Mouse (Mus musculus): ENCODE results near the gene Taar9. TPM values are rescaled to one million over a fixed set of nuclear protein-coding genes. Genes with fewer than 3 reads are reported as not detected.

Gene Taar9
- total and polyA plus RNA-seq, 2 experiments from 2014 or later: not detected

DNA sequence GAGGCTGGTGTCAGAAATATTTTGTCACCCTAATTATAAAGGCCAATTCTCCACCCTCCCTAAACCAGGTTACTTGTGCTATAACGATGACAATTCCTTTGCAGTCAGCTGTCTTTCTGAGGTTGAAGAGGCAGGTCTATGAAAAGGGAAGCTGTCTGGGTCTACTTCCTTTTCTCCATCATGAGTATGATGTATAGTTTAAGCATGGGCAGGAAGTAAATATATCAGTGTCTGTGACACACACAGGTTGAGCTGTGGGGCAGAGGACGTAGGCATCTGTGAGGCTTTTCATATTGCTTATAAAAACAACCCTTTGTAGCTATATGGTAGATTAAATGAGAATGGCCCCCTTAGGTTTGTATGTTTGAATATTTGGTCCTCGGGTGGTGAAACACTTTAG is 50.3 kb downstream of the Taar9 start:
- WGBS: 78% methylated on average over 3 of the region's 3 CpGs
- no peaks in the 10 kb centered on the region for H3K9me3 ChIP-seq (replicated peaks; ENCODE audit: control insufficient read depth, low read length)
- ATAC-seq (ENCODE audit: insufficient read depth, low read depth) (no peak), DNase-seq (ENCODE audit: low spot score) (no peak)
- H3K27me3 ChIP-seq (ENCODE audit: control insufficient read depth, insufficient read depth, low read length): no peaks in the 10 kb centered on the region
- no peak overlapping the region for H3K27ac ChIP-seq (ENCODE audit: low read depth)
- H3K4me1 ChIP-seq (ENCODE audit: control insufficient read depth, insufficient read depth): no peaks in the 10 kb centered on the region
- no peaks in the 10 kb centered on the region for H3K36me3 ChIP-seq (replicated peaks; ENCODE audit: control insufficient read depth, insufficient read depth, low read length)
- H3K4me2 ChIP-seq (ENCODE audit: low read depth, low read length): no peak overlapping the region
- no peak overlapping the region for H3K9ac ChIP-seq (replicated peaks; ENCODE audit: low read depth, low read length)
- H3K4me3 ChIP-seq (ENCODE audit: low read depth, low read length): no peak overlapping the region
- TF ChIP-seq EP300 (IDR thresholded peaks at IDR 0.05; ENCODE audit: low read depth): no peak
- no peak for TF ChIP-seq CTCF (IDR thresholded peaks at IDR 0.05; ENCODE audit: low read depth)

Other genes starting within 250 kb of the Taar9 start
- gene Vnn1, start 214.8 kb downstream of the Taar9 start, total RNA-seq (2014; rRNA removed; ENCODE audit: low replicate concordance): 3.4 and 7.3 TPM in 2 replicates
- 0.68 and 0.74 TPM in 2 replicates for gene Vnn1, start 214.8 kb downstream of the Taar9 start, polyA plus RNA-seq (2015; fragmentation: Nextera tagmentation; extraction: Ambion mirVana)
- gene Taar1, start 189.2 kb downstream of the Taar9 start, total RNA-seq (2014; rRNA removed; ENCODE audit: low replicate concordance): not detected in 2 replicates
- gene Taar1, start 189.2 kb downstream of the Taar9 start, polyA plus RNA-seq (2015; fragmentation: Nextera tagmentation; extraction: Ambion mirVana): not detected in 2 replicates
- not detected in 2 replicates for gene Taar2, start 171.0 kb downstream of the Taar9 start, total RNA-seq (2014; rRNA removed; ENCODE audit: low replicate concordance)
- not detected in 2 replicates for gene Taar2, start 171.0 kb downstream of the Taar9 start, polyA plus RNA-seq (2015; fragmentation: Nextera tagmentation; extraction: Ambion mirVana)
- gene Taar3, start 160.0 kb downstream of the Taar9 start, total RNA-seq (2014; rRNA removed; ENCODE audit: low replicate concordance): not detected in 2 replicates
- gene Taar3, start 160.0 kb downstream of the Taar9 start, polyA plus RNA-seq (2015; fragmentation: Nextera tagmentation; extraction: Ambion mirVana): not detected in 2 replicates
- gene Taar4, start 149.0 kb downstream of the Taar9 start, total RNA-seq (2014; rRNA removed; ENCODE audit: low replicate concordance): not detected in 2 replicates
- not detected in 2 replicates for gene Taar4, start 149.0 kb downstream of the Taar9 start, polyA plus RNA-seq (2015; fragmentation: Nextera tagmentation; extraction: Ambion mirVana)
- gene Taar5, start 138.8 kb downstream of the Taar9 start, total RNA-seq (2014; rRNA removed; ENCODE audit: low replicate concordance): not detected in 2 replicates
- gene Taar5, start 138.8 kb downstream of the Taar9 start, polyA plus RNA-seq (2015; fragmentation: Nextera tagmentation; extraction: Ambion mirVana): not detected in 2 replicates
- gene Taar6, start 123.9 kb downstream of the Taar9 start, total RNA-seq (2014; rRNA removed; ENCODE audit: low replicate concordance): not detected in 2 replicates
- gene Taar6, start 123.9 kb downstream of the Taar9 start, polyA plus RNA-seq (2015; fragmentation: Nextera tagmentation; extraction: Ambion mirVana): not detected in 2 replicates
- not detected in 2 replicates for gene Taar7a, start 116.1 kb downstream of the Taar9 start, total RNA-seq (2014; rRNA removed; ENCODE audit: low replicate concordance)
- gene Taar7a, start 116.1 kb downstream of the Taar9 start, polyA plus RNA-seq (2015; fragmentation: Nextera tagmentation; extraction: Ambion mirVana): not detected in 2 replicates
- gene Taar7b, start 109.6 kb downstream of the Taar9 start, total RNA-seq (2014; rRNA removed; ENCODE audit: low replicate concordance): not detected in 2 replicates
- not detected in 2 replicates for gene Taar7b, start 109.6 kb downstream of the Taar9 start, polyA plus RNA-seq (2015; fragmentation: Nextera tagmentation; extraction: Ambion mirVana)
- not detected in 2 replicates for gene Taar7d, start 82.3 kb downstream of the Taar9 start, total RNA-seq (2014; rRNA removed; ENCODE audit: low replicate concordance)
- gene Taar7d, start 82.3 kb downstream of the Taar9 start, polyA plus RNA-seq (2015; fragmentation: Nextera tagmentation; extraction: Ambion mirVana): not detected in 2 replicates
- not detected in 2 replicates for gene Taar7e, start 71.9 kb downstream of the Taar9 start, total RNA-seq (2014; rRNA removed; ENCODE audit: low replicate concordance)
- not detected in 2 replicates for gene Taar7e, start 71.9 kb downstream of the Taar9 start, polyA plus RNA-seq (2015; fragmentation: Nextera tagmentation; extraction: Ambion mirVana)
- gene Taar7f, start 60.0 kb downstream of the Taar9 start, total RNA-seq (2014; rRNA removed; ENCODE audit: low replicate concordance): not detected in 2 replicates
- gene Taar7f, start 60.0 kb downstream of the Taar9 start, polyA plus RNA-seq (2015; fragmentation: Nextera tagmentation; extraction: Ambion mirVana): not detected in 2 replicates
- not detected in 2 replicates for gene Taar8a, start 33.0 kb downstream of the Taar9 start, total RNA-seq (2014; rRNA removed; ENCODE audit: low replicate concordance)
- not detected in 2 replicates for gene Taar8a, start 33.0 kb downstream of the Taar9 start, polyA plus RNA-seq (2015; fragmentation: Nextera tagmentation; extraction: Ambion mirVana)
- gene Taar8b, start 17.2 kb downstream of the Taar9 start, total RNA-seq (2014; rRNA removed; ENCODE audit: low replicate concordance): not detected in 2 replicates
- not detected in 2 replicates for gene Taar8b, start 17.2 kb downstream of the Taar9 start, polyA plus RNA-seq (2015; fragmentation: Nextera tagmentation; extraction: Ambion mirVana)
- not detected in 2 replicates for gene Taar8c, start 7.6 kb downstream of the Taar9 start, total RNA-seq (2014; rRNA removed; ENCODE audit: low replicate concordance)
- not detected in 2 replicates for gene Taar8c, start 7.6 kb downstream of the Taar9 start, polyA plus RNA-seq (2015; fragmentation: Nextera tagmentation; extraction: Ambion mirVana)
- gene Stx7, start 39.8 kb upstream of the Taar9 start, total RNA-seq (2014; rRNA removed; ENCODE audit: low replicate concordance): 30.1 and 35.6 TPM in 2 replicates
- gene Stx7, start 39.8 kb upstream of the Taar9 start, polyA plus RNA-seq (2015; fragmentation: Nextera tagmentation; extraction: Ambion mirVana): 67.8 and 68.8 TPM in 2 replicates
- 0.46 and 3.2 TPM in 2 replicates for gene Moxd1, start 114.0 kb upstream of the Taar9 start, total RNA-seq (2014; rRNA removed; ENCODE audit: low replicate concordance)
- 1.5 and 2.6 TPM in 2 replicates for gene Moxd1, start 114.0 kb upstream of the Taar9 start, polyA plus RNA-seq (2015; fragmentation: Nextera tagmentation; extraction: Ambion mirVana)